Mouse (Mus musculus) urinary bladder, postnatal 10 days (tissue): ENCODE measurements around the gene Cnpy1.

Experiments used
- DNase-seq: peaks from one replicate; pipeline ENCODE4 v3.0.0; 2022; ENCODE audit warnings: low spot score

The Cnpy1 gene

DNA sequence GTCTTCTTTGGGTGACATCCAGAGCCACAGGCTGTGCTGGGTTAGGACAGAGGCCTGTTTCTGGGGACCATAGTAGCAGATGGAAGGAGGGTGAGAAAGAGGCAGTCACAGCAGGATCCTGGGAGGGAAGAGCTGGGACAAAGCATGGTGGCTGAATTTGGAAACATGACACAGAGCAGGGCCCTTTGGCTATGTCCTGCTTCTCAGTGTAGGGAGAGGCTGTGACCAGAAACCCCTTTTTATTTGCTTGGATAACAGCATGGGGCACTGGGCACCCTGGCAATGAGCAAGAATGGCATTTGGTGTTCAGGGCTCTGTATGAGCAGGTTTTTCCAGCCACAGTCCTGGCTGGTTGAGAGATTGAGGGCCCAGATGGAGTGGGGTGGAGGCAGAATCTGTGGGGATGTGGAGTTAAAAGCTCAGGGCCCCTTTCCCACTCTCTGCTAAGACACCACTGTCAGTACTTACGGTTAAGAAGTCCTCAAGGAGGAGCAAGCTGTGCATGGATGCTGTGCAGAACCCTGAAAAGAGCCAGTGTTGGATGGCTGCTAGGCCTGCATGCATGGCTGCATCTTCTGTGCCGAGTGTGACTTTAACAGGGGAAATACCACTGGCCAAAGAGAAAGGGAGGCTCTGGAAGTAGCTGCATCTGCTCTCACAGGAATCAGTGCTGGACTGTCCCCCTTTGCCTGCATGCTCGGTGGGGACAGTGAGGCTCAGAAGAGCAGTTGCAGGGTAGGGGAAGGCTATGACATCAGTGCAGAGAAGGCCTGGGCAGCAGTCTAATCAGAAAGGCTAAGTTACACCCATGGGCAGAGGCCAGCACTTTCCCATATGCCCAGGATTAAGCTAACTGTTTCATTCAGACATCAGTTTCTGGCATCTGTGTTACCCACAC is 54.2 kb downstream of the Cnpy1 start:
- DNase-seq = no peak

DNA sequence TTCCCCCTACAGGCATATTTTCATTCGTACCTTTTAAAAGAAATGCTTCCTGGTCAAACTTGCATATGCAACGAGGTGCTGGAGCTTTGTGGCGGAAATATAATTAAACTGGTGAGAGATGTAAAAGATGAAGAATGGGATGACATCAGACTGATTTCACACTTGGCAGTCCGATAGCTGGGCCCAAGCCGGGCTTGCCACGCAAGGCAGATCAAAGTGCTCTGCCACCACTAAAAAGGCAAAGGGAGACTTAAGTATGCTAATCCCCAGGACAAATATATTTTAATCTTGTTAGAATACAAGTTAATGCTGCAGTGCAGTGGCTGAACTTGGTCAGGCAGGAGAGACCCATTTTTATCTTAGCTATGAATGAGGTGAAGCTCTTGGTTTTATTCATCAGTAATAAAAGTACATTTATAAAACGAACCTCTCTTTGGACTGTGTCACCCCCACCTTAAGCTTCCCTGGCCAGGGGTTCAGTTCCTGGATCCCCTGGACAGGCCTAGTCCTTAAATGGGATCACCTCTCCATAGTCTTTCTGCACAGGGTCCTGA is 66.3 kb downstream of the Cnpy1 start:
- no peak for DNase-seq

DNA sequence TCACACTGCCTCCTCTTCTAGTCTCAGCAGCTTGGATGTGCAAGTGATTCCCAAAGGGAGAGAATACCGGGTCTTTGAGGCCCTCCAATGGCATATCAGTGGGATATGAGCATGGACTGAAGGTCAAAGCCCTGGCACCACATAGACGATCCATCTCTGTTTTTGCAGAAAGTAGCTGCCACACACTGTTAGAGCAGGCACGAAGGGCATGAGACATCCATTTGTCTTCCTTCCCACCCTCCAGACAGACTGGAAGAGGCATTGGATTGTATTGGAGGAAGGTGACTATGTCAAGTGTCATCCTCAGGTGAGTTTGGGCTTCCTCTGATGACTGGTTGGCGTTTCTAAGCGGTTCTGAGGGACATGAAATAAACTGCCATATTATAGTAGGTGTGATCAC is 67.3 kb downstream of the Cnpy1 start:
- DNase-seq = no peak

- DNase-seq = no peak
Observed at GRCm38 (mm10) chr5:28176585-28176984, 69.0 kb downstream of the Cnpy1 start.

DNA sequence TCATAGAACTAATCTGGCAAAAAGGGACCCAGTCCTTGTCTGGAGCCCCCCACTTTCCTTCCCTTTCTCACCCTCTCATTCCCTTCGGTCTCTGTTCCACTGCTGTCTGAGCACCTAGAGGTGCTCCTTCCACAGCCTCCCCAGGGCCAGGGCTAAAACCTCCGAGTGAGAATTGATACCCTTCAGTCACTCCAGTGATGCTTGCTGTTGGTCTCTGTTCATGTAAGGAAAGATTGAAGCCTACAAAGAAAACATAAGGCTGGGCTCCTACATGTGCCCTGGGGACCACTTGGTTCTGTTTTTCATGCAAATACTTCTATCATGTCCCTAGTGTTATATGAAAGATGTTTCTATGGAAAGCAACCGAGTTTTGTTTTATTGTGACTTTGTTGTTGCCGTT is 69.6 kb downstream of the Cnpy1 start:
- DNase-seq = no peak

DNA sequence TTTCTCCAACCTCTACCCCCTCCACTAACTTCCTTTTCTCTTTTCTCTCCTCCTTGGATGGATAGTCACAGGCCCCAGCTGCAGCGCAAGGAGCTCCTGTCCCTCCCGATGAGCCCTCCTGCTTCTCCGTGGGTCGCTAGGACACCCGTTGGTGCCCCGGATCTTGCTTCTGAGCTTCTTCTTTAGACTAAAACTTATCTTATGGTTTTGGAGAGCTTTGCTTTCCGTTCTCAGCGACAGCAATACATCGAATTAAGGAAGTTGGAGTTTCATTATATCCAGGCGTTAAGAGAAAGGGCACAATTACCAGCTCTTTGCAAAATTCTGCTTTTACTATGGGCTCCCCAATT is 70.1 kb downstream of the Cnpy1 start:
- no peak for DNase-seq

DNA sequence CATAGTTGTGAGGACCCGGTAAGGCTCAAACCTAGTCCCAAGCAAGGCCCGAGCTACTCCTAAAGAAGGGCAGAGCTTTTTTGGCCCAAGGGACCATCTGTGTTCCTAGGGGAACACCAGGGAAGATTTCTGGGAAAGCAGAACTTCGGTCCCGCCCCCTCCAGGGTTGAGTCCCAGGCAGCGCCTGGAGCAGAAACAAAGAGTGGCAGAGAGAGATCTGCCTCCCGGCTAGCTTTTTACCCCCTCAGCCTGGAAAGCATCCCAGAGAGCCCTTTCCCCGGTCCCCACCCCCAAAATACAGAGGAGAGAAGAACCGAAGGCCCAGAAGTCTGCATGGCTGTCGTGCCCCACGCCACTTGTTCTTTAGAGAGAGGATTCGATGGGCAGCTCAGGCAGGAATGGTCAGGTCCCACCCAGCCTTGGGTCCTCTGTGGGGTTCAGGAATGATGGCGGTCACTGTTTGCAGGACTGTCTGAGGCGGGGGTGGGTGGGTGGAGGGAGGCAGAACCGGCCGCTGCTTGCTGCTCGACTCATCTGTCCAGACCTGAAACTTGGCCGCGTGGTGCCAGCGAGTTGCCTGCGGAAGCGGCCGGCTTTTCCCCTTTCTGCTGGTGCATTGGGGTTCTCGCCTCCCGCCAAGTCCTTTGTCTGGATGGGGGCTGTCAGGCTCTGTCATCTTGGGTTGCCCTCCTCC is 70.6 kb downstream of the Cnpy1 start:
- DNase-seq = no peak

- no peak for DNase-seq
Observed at GRCm38 (mm10) chr5:28174086-28174485, 71.5 kb downstream of the Cnpy1 start.

DNA sequence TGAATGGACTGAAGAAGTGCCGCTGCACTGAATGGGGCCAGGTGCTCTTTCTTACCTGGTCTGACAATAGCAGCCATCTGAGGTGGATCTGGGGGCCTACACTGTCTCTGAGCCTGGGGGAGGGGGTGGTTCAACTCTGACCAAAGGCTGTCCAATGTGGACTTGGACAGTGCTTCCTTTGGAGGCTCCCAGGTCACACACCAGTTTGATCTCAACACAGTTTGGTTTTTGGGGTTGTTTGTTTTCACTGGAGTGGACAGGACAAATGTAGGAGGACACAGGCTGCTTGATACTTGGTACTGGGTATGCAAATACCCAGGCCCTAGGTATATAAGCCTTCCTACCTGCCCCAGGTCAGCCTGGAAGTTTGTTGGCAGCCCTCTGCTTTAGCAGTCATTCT is 71.9 kb downstream of the Cnpy1 start:
- DNase-seq = no peak

GRCm38 (mm10) chr5:28172921-28173670 is 72.5 kb downstream of the Cnpy1 start:
- DNase-seq = no peak

- DNase-seq = no peak
Observed at GRCm38 (mm10) chr5:28172261-28172920, 73.2 kb downstream of the Cnpy1 start.

GRCm38 (mm10) chr5:28171667-28172066 is 73.9 kb downstream of the Cnpy1 start:
- DNase-seq = no peak

- no peak for DNase-seq
Observed at GRCm38 (mm10) chr5:28170892-28171291, 74.7 kb downstream of the Cnpy1 start.

- DNase-seq = no peak
Observed at GRCm38 (mm10) chr5:28170081-28170480, 75.5 kb downstream of the Cnpy1 start.

DNA sequence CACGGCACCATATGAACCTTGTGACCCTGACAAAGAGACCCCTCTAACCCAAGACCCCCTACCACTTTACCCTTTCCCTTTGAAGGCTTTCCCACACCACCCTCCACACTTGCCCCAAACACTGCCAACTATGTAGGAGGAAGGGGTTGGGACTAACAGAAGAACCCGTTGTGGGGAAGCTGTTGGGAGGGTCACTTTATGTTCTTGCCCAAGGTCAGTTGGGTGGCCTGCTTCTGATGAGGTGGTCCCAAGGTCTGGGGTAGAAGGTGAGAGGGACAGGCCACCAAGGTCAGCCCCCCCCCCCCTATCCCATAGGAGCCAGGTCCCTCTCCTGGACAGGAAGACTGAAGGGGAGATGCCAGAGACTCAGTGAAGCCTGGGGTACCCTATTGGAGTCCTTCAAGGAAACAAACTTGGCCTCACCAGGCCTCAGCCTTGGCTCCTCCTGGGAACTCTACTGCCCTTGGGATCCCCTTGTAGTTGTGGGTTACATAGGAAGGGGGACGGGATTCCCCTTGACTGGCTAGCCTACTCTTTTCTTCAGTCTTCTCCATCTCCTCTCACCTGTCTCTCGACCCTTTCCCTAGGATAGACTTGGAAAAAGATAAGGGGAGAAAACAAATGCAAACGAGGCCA is 76.3 kb downstream of the Cnpy1 start:
- DNase-seq = no peak

DNA sequence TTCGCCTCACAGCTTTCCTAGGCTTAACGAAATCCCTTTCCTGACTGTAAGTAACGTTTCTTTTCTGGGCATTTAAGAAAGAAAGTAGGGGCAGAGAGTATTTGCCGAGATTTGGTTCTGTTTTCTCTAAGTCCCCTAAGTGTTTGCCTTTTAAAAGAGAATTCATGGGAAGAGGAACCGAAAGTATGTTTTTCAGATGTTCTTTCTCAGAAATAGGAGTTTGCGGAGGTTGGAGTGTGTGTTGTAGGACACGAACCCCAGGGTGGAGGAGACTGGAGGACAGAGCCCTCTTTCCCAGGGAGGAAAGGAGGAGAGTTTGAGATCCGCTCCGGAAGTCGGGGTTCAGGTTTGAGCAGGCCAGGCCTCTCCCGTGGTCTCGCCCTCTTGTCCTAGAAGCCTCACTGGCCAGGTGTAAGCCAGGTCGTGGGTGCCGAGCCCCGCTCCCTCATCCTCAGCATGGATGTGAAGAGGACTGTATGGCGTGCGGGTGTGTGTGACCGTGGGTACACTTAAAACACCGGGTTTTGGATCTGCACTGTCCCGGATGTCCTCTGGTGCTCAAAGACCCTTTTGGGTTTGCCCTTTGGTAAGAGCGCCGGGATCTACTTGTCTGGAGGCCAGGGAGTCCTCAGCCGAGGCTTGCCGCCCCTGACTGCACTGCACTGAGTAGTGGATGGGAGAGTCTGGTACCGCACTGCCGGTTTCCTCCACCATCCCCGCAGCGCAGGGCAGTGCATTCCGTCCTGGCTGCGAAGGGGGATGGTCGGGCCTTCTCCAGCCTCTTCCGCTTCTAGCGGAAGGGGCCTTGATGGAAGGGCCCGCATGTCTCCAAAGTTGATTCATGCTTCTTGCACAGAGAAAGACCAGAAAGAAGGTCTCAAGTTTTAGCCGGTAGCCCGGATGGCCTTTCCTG is 77.1 kb downstream of the Cnpy1 start:
- no peak for DNase-seq

DNA sequence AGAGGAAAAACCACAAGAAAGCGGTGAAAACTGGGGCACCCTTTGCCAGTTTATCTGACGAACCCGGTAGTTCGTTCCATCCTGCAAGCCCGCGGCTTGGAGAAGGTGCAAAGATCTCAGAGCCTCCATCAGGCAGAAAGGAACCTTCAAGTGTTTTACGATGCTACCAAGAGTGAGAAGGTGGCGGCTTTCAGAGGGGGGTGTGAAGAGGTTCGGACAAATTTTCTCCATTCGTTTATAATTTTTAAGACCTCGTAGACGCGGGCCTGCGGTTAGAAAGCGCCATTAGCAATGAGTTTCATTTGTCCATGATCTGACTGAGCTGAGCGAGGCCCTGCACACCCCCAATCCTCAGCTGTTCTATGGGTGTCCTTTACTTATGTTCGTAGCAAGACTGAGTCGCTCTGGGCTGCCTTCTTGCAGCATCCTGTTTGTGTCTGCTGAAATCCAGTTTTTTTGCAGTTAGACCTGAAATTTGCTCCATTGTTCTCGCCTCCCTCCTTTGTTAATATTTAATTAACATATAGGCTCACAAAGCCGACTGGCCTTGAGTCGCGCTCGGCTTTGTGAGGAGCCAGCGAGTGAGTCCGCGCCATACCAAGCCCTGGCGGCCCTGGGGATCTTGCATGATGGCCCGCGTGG is 77.9 kb downstream of the Cnpy1 start:
- no peak for DNase-seq

- DNase-seq = no peak
Observed at GRCm38 (mm10) chr5:28166256-28167231, 79.1 kb downstream of the Cnpy1 start.
